Mouse (Mus musculus) intestine, embryonic 15.5 days (tissue): ENCODE measurements around the gene Ces1d. TPM values are rescaled to one million over a fixed set of nuclear protein-coding genes. Genes with fewer than 3 reads are reported as not detected.
"Not testable (repeated sequence)": the region's sequence is repeated elsewhere in the genome, so short reads cannot be mapped to it uniquely, and the experiment has no call there.

ENCODE experiments used
- ATAC-seq: fragments of 200-750 bp; cut with Nextera tagmentation; 2 replicates; pipeline ENCODE4 v1.8.0; 2017; ENCODE audit warnings: moderate TSS enrichment, moderate library complexity
- H3K27ac ChIP-seq: fragments of 300-500 bp; sonication (generic); 2 replicates; pipeline ENCODE4 v1.5.1; 2015; ENCODE audit warnings: mild to moderate bottlenecking, inconsistent platforms
- H3K27me3 ChIP-seq: fragments of 300-500 bp; sonication (generic); replicated peaks from 2 replicates; pipeline ENCODE4 v1.6.1; 2015; ENCODE audit warnings: inconsistent platforms
- H3K36me3 ChIP-seq: fragments of 300-500 bp; sonication (generic); 2 replicates; pipeline ENCODE4 v1.6.1; 2015; ENCODE audit warnings: inconsistent platforms
- H3K4me1 ChIP-seq: fragments of 300-500 bp; sonication (generic); replicated peaks from 2 replicates; pipeline ENCODE4 v1.6.1; 2015; ENCODE audit warnings: inconsistent platforms
- H3K4me2 ChIP-seq: fragments of 300-500 bp; sonication (generic); replicated peaks from 2 replicates; pipeline ENCODE4 v1.6.1; 2015; ENCODE audit warnings: mild to moderate bottlenecking, inconsistent platforms
- H3K4me3 ChIP-seq: fragments of 300-500 bp; sonication (generic); replicated peaks from 2 replicates; pipeline ENCODE4 v1.5.1; 2015; ENCODE audit warnings: inconsistent platforms
- H3K9ac ChIP-seq: fragments of 300-500 bp; sonication (generic); 2 replicates; pipeline ENCODE4 v1.6.1; 2015; ENCODE audit warnings: inconsistent platforms
- H3K9me3 ChIP-seq: fragments of 300-500 bp; sonication (generic); 2 replicates; pipeline ENCODE4 v1.6.1; 2016; ENCODE audit warnings: inconsistent platforms
- WGBS: fragments of 180-500 bp; shearing (Covaris S2); methylation state at CpG from one replicate; pipeline ENCODE4 v1.1.7; 2015; 5-methylcytosine and 5-hydroxymethylcytosine counted together
- polyA plus RNA-seq: library from polyadenylated mRNA; unstranded; fragments of >200 nt; fragmentation: Nextera tagmentation; extraction: Ambion mirVana; gene quantifications from 2 replicates; pipeline ENCODE4 v1.2.1, GENCODE M21; 2015

Ces1d gene
- polyA plus RNA-seq, 1 experiment from 2014 or later: 1.5 TPM

- H3K4me2 ChIP-seq, H3K9me3 ChIP-seq, H3K9ac ChIP-seq, H3K36me3 ChIP-seq, ATAC-seq, H3K27ac ChIP-seq, H3K4me1 ChIP-seq, H3K4me3 ChIP-seq, H3K27me3 ChIP-seq: not testable (repeated sequence)
- 62% methylated on average over 7 of the region's 7 CpGs for WGBS
Observed at GRCm38 (mm10) chr8:93199146-93199545, 1.5 kb upstream of the Ces1d start.

- Histone ChIP-seq H3K4me3 (no peak overlapping the region), H3K9me3 (no peaks in the 10 kb centered on the region), H3K4me1 (no peaks in the 10 kb centered on the region), H3K4me2 (no peak overlapping the region), H3K27me3 (no peaks in the 10 kb centered on the region), H3K9ac (no peak overlapping the region), H3K27ac (no peak overlapping the region), H3K36me3 (no peaks in the 10 kb centered on the region)
- WGBS: 89% methylated on average over 5 of the region's 5 CpGs
- ATAC-seq: no peak
Observed at GRCm38 (mm10) chr8:93196436-93196835, 1.2 kb downstream of the Ces1d start.

- Histone ChIP-seq H3K4me1 (no peaks in the 10 kb centered on the region), H3K27ac (no peak overlapping the region), H3K4me2 (no peak overlapping the region), H3K36me3 (no peaks in the 10 kb centered on the region), H3K9ac (no peak overlapping the region), H3K4me3 (no peak overlapping the region), H3K27me3 (no peaks in the 10 kb centered on the region), H3K9me3 (no peaks in the 10 kb centered on the region)
- 55% methylated on average over 4 of the region's 4 CpGs for whole genome bisulfite sequencing
- no peak; the same call in 1 of the 2 replicates for ATAC-seq
Observed at GRCm38 (mm10) chr8:93180581-93181129, 17.0 kb downstream of the Ces1d start.

GRCm38 (mm10) chr8:93176593-93176992 is 21.0 kb downstream of the Ces1d start:
- no peak for ATAC-seq
- Histone ChIP-seq H3K9me3 (no peaks in the 10 kb centered on the region), H3K4me3 (no peak overlapping the region), H3K9ac (no peak overlapping the region), H3K27ac (no peak overlapping the region), H3K4me1 (no peaks in the 10 kb centered on the region), H3K27me3 (no peaks in the 10 kb centered on the region), H3K4me2 (no peak overlapping the region), H3K36me3 (no peaks in the 10 kb centered on the region)
- WGBS: 64% methylated on average over 1 of the region's 1 CpGs

GRCm38 (mm10) chr8:93174554-93174953 is 23.1 kb downstream of the Ces1d start:
- Histone ChIP-seq H3K27ac (no peak overlapping the region), H3K9me3 (no peaks in the 10 kb centered on the region), H3K27me3 (no peaks in the 10 kb centered on the region), H3K4me1 (no peaks in the 10 kb centered on the region), H3K36me3 (no peaks in the 10 kb centered on the region), H3K4me3 (no peak overlapping the region), H3K4me2 (no peak overlapping the region), H3K9ac (no peak overlapping the region)
- no peak for ATAC-seq
- WGBS: 76% methylated on average over 2 of the region's 2 CpGs

- 27% methylated on average over 1 of the region's 1 CpGs for WGBS
- ATAC-seq: no peak
- H3K27me3 ChIP-seq: no peaks in the 10 kb centered on the region
- no peaks in the 10 kb centered on the region for H3K36me3 ChIP-seq
- no peak overlapping the region for H3K4me2 ChIP-seq
- no peak overlapping the region for H3K4me3 ChIP-seq
- H3K4me1 ChIP-seq: no peaks in the 10 kb centered on the region
- H3K9ac ChIP-seq: no peak overlapping the region
- H3K27ac ChIP-seq: no peak overlapping the region
- no peaks in the 10 kb centered on the region for H3K9me3 ChIP-seq
Observed at GRCm38 (mm10) chr8:93171846-93172590, 25.6 kb downstream of the Ces1d start.

- Histone ChIP-seq H3K4me3 (no peak overlapping the region), H3K9me3 (no peaks in the 10 kb centered on the region), H3K4me1 (no peaks in the 10 kb centered on the region), H3K27ac (no peak overlapping the region), H3K9ac (no peak overlapping the region), H3K36me3 (no peaks in the 10 kb centered on the region), H3K4me2 (no peak overlapping the region), H3K27me3 (no peaks in the 10 kb centered on the region)
- no peak for ATAC-seq
- WGBS: 88% methylated on average over 1 of the region's 1 CpGs
Observed at GRCm38 (mm10) chr8:93163363-93163762, 34.3 kb downstream of the Ces1d start.

GRCm38 (mm10) chr8:93151401-93151800 is 46.2 kb downstream of the Ces1d start:
- H3K4me2 ChIP-seq: no peak overlapping the region
- no peak overlapping the region for H3K4me3 ChIP-seq
- ATAC-seq: no peak
- no peaks in the 10 kb centered on the region for H3K27me3 ChIP-seq
- 81% methylated on average over 1 of the region's 1 CpGs for WGBS
- H3K4me1 ChIP-seq: no peaks in the 10 kb centered on the region
- no peaks in the 10 kb centered on the region for H3K36me3 ChIP-seq
- H3K9me3 ChIP-seq: no peaks in the 10 kb centered on the region
- H3K9ac ChIP-seq: no peak overlapping the region
- H3K27ac ChIP-seq: no peak overlapping the region

- no peak for ATAC-seq
- H3K27ac ChIP-seq: no peak overlapping the region
- H3K36me3 ChIP-seq: no peaks in the 10 kb centered on the region
Observed at GRCm38 (mm10) chr8:93147331-93147730, 50.3 kb downstream of the Ces1d start.

GRCm38 (mm10) chr8:93140696-93141095 is 56.9 kb downstream of the Ces1d start:
- no peak for ATAC-seq
- WGBS: 48% methylated on average over 1 of the region's 1 CpGs

More at GRCm38 (mm10) chr8:93147331-93147730, 50.3 kb downstream of the Ces1d start:
- no peaks in the 10 kb centered on the region for H3K27me3 ChIP-seq
- H3K4me1 ChIP-seq: no peaks in the 10 kb centered on the region
- H3K4me3 ChIP-seq: no peak overlapping the region
- H3K9ac ChIP-seq: no peak overlapping the region
- no peaks in the 10 kb centered on the region for H3K9me3 ChIP-seq
- H3K4me2 ChIP-seq: no peak overlapping the region

GRCm38 (mm10) chr8:93132196-93132595 is 65.4 kb downstream of the Ces1d start:
- no peak overlapping the region for H3K4me2 ChIP-seq
- H3K36me3 ChIP-seq: no peaks in the 10 kb centered on the region
- no peaks in the 10 kb centered on the region for H3K4me1 ChIP-seq
- H3K27me3 ChIP-seq: no peaks in the 10 kb centered on the region
- H3K9me3 ChIP-seq: no peaks in the 10 kb centered on the region
- 91% methylated on average over 2 of the region's 2 CpGs for WGBS
- no peak overlapping the region for H3K9ac ChIP-seq
- no peak for ATAC-seq
- no peak overlapping the region for H3K4me3 ChIP-seq
- no peak overlapping the region for H3K27ac ChIP-seq

More at GRCm38 (mm10) chr8:93140696-93141095, 56.9 kb downstream of the Ces1d start:
- Histone ChIP-seq H3K9ac (no peak overlapping the region), H3K4me1 (no peaks in the 10 kb centered on the region), H3K36me3 (no peaks in the 10 kb centered on the region), H3K27ac (no peak overlapping the region), H3K4me3 (no peak overlapping the region), H3K4me2 (no peak overlapping the region), H3K27me3 (no peaks in the 10 kb centered on the region), H3K9me3 (no peaks in the 10 kb centered on the region)

GRCm38 (mm10) chr8:93131233-93131980 is 66.2 kb downstream of the Ces1d start, which contains the start of gene Ces1c:
Gene Ces1c, minus strand, starts transcription at chr8:93131283.
- Histone ChIP-seq H3K27me3 (no peaks in the 10 kb centered on the region), H3K4me3 (no peak within 1 kb of the TSS), H3K36me3 (no peaks in the 10 kb centered on the region), H3K4me2 (no peak within 1 kb of the TSS), H3K9me3 (no peaks in the 10 kb centered on the region), H3K27ac (no peak within 1 kb of the TSS), H3K4me1 (no peaks in the 10 kb centered on the region), H3K9ac (no peak within 1 kb of the TSS)
- WGBS: 67% methylated on average over 3 of the region's 3 CpGs
- no peak for ATAC-seq
